Mouse (Mus musculus) adrenal gland, postnatal 10 days (tissue): ENCODE results near the gene Speer4c. TPM values are rescaled to one million over a fixed set of nuclear protein-coding genes. Genes with fewer than 3 reads are reported as not detected.

Experiments used
- total RNA-seq, 2 experiments: library from RNA; stranded (reverse); gene quantifications; 2 replicates each; pipeline ENCODE4 v1.2.3; 2021

Gene Speer4c
- total RNA-seq, 2 experiments from 2014 or later, result not detected

Other genes starting within 250 kb of the Speer4c start
- gene Gm21149, start 237.7 kb downstream of the Speer4c start, total RNA-seq, result not detected
- gene Gm21190, start 185.0 kb downstream of the Speer4c start, total RNA-seq, result not detected
- not detected for gene Gm21083, start 136.9 kb downstream of the Speer4c start, total RNA-seq
- not detected for gene Speer4d, start 95.2 kb downstream of the Speer4c start, total RNA-seq
- gene 4930572O03Rik, start 57.2 kb downstream of the Speer4c start, total RNA-seq, result not detected
- 10 to 100 TPM; 50.6 to 82.9 TPM for gene Cacna2d1, start 220.4 kb upstream of the Speer4c start, total RNA-seq